Mouse (Mus musculus): ENCODE measurements around the gene Melk. TPM values are rescaled to one million over a fixed set of nuclear protein-coding genes. Genes with fewer than 3 reads are reported as not detected.

Gene Melk
- polyA plus RNA-seq, 1 experiment from 2014 or later: 39.7 TPM

DNA sequence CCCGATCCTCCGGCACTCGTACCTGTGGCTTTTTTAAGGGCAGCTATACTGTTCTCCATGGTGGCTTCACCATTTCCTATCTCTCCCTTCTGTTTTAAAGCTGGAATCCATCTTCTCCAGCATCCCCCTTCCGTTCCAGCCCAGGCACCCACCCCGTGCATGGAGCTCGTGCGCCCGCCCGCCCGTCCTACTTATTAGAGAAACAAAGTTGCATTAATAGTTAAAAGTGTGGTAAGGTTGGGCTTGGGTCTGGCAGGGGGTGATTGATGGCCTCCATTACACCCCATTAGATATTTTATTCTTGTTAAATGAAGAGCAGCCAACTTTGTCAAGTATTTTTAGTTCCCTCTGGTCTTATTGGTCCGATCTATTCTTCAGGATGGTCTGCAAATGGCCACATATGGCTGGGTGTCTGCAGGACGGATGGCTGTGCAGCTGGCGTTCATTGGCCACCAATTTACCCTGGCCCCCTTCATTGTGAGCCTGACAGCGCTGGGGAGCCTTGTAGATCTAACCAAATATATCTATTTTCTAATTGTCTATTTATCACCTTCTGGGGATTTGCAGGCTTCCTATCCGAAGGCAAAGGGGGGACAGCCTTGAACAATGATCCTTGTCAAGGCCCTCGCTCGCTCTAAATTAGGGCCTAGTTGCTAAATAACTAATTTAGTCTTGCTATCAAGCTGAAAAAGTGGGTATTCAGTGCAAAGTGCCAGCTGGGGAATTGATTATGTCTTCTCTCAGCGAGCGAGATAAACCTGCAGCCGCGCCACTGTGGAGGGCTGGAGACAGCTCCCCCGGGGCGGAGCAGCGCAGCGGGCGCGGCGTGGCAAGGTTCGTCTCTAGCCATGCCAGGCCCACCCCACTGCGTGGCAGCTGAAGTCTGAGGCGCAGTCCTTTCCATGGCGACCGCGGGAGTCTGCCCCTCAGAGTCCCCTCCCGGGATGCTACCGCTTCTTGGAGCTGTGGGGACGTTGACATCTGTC is 91.8 kb downstream of the Melk start:
- Histone ChIP-seq H3K27me3 (ENCODE audit: control insufficient read depth, insufficient read depth, low read length) (no peaks in the 10 kb centered on the region), H3K27ac (ENCODE audit: low read length) (no peak overlapping the region), H3K9me3 (replicated peaks; ENCODE audit: control insufficient read depth, low read length) (no peaks in the 10 kb centered on the region), H3K4me1 (ENCODE audit: control insufficient read depth, insufficient read depth, low read length) (no peaks in the 10 kb centered on the region), H3K36me3 (ENCODE audit: control insufficient read depth, insufficient read depth, low read length) (no peaks in the 10 kb centered on the region), H3K4me2 (ENCODE audit: low read depth, low read length) (no peak overlapping the region), H3K9ac (ENCODE audit: low read length) (no peak overlapping the region), H3K4me3 (replicated peaks; ENCODE audit: low read length) (no peak overlapping the region)
- 72% methylated on average over 37 of the region's 37 CpGs for WGBS
- ATAC-seq (ENCODE audit: insufficient read depth, low FRiP score): no peak

DNA sequence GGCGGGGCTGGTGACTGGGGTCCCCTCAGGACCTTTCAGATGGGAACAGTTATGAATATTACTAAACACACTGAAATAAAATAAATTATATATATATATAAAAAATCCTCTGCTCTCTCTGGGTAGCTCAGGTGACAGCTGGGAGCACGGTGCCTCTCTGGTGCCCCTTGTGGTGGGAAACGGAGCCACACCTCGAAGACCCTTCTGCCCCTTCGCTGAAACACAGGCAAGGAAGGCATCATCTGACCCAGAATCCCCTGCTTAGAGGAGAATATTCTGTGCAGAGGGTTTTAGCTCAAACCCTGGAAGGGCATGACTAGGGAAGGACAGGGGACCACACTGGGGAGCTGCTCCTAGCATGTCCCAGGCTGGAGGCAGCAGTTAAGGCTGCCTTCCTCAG is 101.9 kb downstream of the Melk start:
- Histone ChIP-seq H3K4me1 (ENCODE audit: control insufficient read depth, insufficient read depth, low read length) (no peaks in the 10 kb centered on the region), H3K9ac (ENCODE audit: low read length) (no peak overlapping the region), H3K9me3 (replicated peaks; ENCODE audit: control insufficient read depth, low read length) (no peaks in the 10 kb centered on the region), H3K27ac (ENCODE audit: low read length) (no peak overlapping the region), H3K27me3 (ENCODE audit: control insufficient read depth, insufficient read depth, low read length) (no peaks in the 10 kb centered on the region), H3K4me3 (replicated peaks; ENCODE audit: low read length) (no peak overlapping the region), H3K36me3 (ENCODE audit: control insufficient read depth, insufficient read depth, low read length) (no peaks in the 10 kb centered on the region), H3K4me2 (ENCODE audit: low read depth, low read length) (no peak overlapping the region)
- no peak for ATAC-seq (ENCODE audit: insufficient read depth, low FRiP score)
- 9% methylated on average over 5 of the region's 5 CpGs for WGBS

DNA sequence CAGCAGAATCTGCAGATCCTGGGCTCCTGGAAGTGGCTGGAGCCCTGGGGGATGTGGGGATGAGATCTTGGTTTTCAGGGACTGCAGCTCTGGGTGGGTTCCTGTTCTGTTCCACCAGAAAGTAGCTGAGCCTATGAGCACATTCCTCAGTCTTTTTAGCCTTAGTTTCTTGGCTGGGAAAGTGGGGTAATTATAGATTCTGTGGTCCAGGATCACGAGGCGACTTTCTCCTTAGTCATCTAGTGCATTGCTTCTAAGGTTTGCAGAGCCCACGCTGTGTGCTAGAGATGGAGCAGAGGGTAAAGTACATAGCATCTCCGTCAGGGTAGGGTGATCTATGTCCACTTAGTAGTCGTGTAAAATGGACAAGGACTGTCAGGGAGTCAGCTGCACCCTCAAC is 103.8 kb downstream of the Melk start:
- no peak overlapping the region for H3K4me3 ChIP-seq (replicated peaks; ENCODE audit: low read length)
- no peaks in the 10 kb centered on the region for H3K36me3 ChIP-seq (ENCODE audit: control insufficient read depth, insufficient read depth, low read length)
- no peaks in the 10 kb centered on the region for H3K4me1 ChIP-seq (ENCODE audit: control insufficient read depth, insufficient read depth, low read length)
- no peaks in the 10 kb centered on the region for H3K9me3 ChIP-seq (replicated peaks; ENCODE audit: control insufficient read depth, low read length)
- no peak overlapping the region for H3K27ac ChIP-seq (ENCODE audit: low read length)
- H3K9ac ChIP-seq (ENCODE audit: low read length): no peak overlapping the region
- no peak for ATAC-seq (ENCODE audit: insufficient read depth, low FRiP score)
- no peaks in the 10 kb centered on the region for H3K27me3 ChIP-seq (ENCODE audit: control insufficient read depth, insufficient read depth, low read length)
- 66% methylated on average over 5 of the region's 5 CpGs for WGBS
- no peak overlapping the region for H3K4me2 ChIP-seq (ENCODE audit: low read depth, low read length)

Other genes starting within 250 kb of the Melk start
- 30.0 and 33.1 TPM in 2 replicates for gene Gne, start 216.7 kb upstream of the Melk start, polyA plus RNA-seq (2015; fragmentation: Nextera tagmentation; extraction: Ambion mirVana)
- 16.2 and 17.5 TPM in 2 replicates for gene Rnf38, start 67.1 kb upstream of the Melk start, polyA plus RNA-seq (2015; fragmentation: Nextera tagmentation; extraction: Ambion mirVana)

Measured in stomach, embryonic 16.5 days (tissue).